Mouse (Mus musculus) stomach, embryonic 14.5 days (tissue): ENCODE results near the gene Mtmr10. TPM values are rescaled to one million over a fixed set of nuclear protein-coding genes. Genes with fewer than 3 reads are reported as not detected.

ENCODE experiments used
- ATAC-seq: fragments of 200-750 bp; cut with Nextera tagmentation; 2 replicates; pipeline ENCODE4 v1.8.0; 2017; ENCODE audit warnings: low read depth, moderate TSS enrichment; ENCODE audit not compliant: insufficient number of reproducible peaks, insufficient read depth, low FRiP score
- H3K27ac ChIP-seq: fragments of 300-500 bp; sonication (generic); 2 replicates; pipeline ENCODE4 v1.5.1; 2014; ENCODE audit warnings: mild to moderate bottlenecking, low read length, moderate library complexity, mixed read lengths
- H3K27me3 ChIP-seq: fragments of 300-500 bp; sonication (generic); 2 replicates; pipeline ENCODE4 v1.6.1; 2014; ENCODE audit warnings: low read length, control low read depth, mixed read lengths; ENCODE audit not compliant: control insufficient read depth, insufficient read depth
- H3K36me3 ChIP-seq: fragments of 300-500 bp; sonication (generic); 2 replicates; pipeline ENCODE4 v1.6.1; 2014; ENCODE audit warnings: mild to moderate bottlenecking, control low read depth, low read length, moderate library complexity, mixed read lengths; ENCODE audit not compliant: control insufficient read depth, insufficient read depth
- H3K4me1 ChIP-seq: fragments of 300-500 bp; sonication (generic); 2 replicates; pipeline ENCODE4 v1.6.1; 2014; ENCODE audit warnings: low read length, control low read depth, mixed read lengths; ENCODE audit not compliant: control insufficient read depth, insufficient read depth
- H3K4me2 ChIP-seq: fragments of 300-500 bp; sonication (generic); replicated peaks from 2 replicates; pipeline ENCODE4 v1.6.1; 2014; ENCODE audit warnings: low read depth, low read length, control low read depth
- H3K4me3 ChIP-seq: fragments of 300-500 bp; sonication (generic); 2 replicates; pipeline ENCODE4 v1.5.1; 2014; ENCODE audit warnings: low read depth, low read length, control low read depth
- H3K9ac ChIP-seq: fragments of 300-500 bp; sonication (generic); replicated peaks from 2 replicates; pipeline ENCODE4 v1.6.1; 2014; ENCODE audit warnings: low read depth, mild to moderate bottlenecking, control low read depth, low read length, moderate library complexity, mixed read lengths
- H3K9me3 ChIP-seq: fragments of 300-500 bp; sonication (generic); 2 replicates; pipeline ENCODE4 v1.6.1; 2016; ENCODE audit warnings: low read depth, low read length, control low read depth; ENCODE audit not compliant: control insufficient read depth
- WGBS: fragments of 180-500 bp; shearing (Covaris S2); extraction: QIAGEN DNeasy Blood & Tissue Kit; methylation state at CpG from one replicate; pipeline ENCODE4 v1.1.7; 2014; 5-methylcytosine and 5-hydroxymethylcytosine counted together
- polyA plus RNA-seq: library from polyadenylated mRNA; unstranded; fragments of >200 nt; fragmentation: Nextera tagmentation; extraction: Ambion mirVana; gene quantifications from 2 replicates; pipeline ENCODE4 v1.2.1, GENCODE M21; 2014

Gene Mtmr10
- polyA plus RNA-seq, 1 experiment from 2014 or later, result 11.8 TPM

DNA sequence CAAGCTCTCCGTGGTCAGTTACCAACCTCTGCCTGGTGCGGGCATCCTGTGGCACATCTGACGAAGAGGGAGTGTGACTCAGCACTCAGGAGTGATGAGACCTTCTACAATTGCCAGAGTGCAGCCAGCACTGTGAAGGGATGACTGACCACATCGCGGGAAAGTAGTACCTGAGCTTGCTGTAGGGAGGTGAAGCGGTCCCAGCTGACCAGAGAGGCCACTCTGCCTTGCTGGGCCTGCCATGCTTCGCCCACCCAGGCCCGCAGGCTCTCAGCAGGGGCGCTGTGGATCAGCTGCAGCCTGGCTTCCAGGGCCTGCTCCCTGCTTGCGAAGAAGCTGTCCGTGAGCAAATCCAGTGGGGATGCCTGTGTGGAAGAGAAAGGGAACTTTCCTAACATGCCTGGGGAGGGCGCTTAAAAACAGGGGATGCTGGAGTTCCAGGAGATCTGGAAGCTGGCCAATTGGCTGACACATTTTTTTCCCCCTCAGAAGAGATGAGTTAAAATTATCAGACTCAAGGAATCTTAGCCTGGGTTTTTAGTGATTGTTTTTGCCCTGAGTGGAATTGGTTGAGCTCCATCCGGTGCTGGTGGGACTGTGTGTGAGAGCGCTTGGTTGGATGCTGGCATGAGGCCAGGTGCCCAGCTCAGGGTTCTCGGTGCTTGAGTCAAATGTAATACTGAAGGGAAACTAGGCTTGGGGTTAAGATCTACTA lies 61.9 kb downstream of the Mtmr10 start:
- no peak overlapping the region for H3K9ac ChIP-seq
- H3K4me3 ChIP-seq, result no peak overlapping the region
- no peaks in the 10 kb centered on the region for H3K9me3 ChIP-seq
- ATAC-seq, result no peak
- no peak overlapping the region for H3K27ac ChIP-seq
- no peak overlapping the region for H3K4me2 ChIP-seq
- H3K36me3 ChIP-seq, result peaks cover 31% of the 10 kb centered on the region
- H3K4me1 ChIP-seq, result no peaks in the 10 kb centered on the region
- 88% methylated on average over 15 of the region's 15 CpGs for WGBS
- H3K27me3 ChIP-seq, result no peaks in the 10 kb centered on the region

DNA sequence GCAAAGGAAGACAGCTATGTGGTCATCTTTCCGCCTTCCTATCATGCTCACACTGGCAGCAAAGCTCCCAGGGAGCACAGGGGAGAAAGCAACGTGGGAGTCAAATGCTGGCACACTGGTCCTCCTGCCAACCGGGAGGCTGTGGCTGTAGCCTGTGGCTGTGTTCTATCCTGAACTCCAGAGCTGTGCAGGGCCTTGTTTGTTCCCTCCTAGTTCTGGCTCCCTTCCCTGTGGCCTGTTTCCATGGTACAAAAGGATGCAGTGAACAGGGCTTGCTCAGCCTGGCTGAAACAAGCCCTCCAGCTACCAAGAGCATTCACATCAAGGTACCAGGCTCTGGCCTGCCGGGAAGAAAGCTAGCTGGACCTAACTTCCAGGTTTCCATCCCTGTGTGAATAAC lies 63.6 kb downstream of the Mtmr10 start:
- H3K27ac ChIP-seq, result no peak overlapping the region
- no peaks in the 10 kb centered on the region for H3K4me1 ChIP-seq
- no peak overlapping the region for H3K9ac ChIP-seq
- no peaks in the 10 kb centered on the region for H3K9me3 ChIP-seq
- 77% methylated on average over 4 of the region's 4 CpGs for WGBS
- no peak overlapping the region for H3K4me2 ChIP-seq
- H3K36me3 ChIP-seq, result peaks cover 29% of the 10 kb centered on the region
- no peak overlapping the region for H3K4me3 ChIP-seq
- ATAC-seq, result no peak
- no peaks in the 10 kb centered on the region for H3K27me3 ChIP-seq

DNA sequence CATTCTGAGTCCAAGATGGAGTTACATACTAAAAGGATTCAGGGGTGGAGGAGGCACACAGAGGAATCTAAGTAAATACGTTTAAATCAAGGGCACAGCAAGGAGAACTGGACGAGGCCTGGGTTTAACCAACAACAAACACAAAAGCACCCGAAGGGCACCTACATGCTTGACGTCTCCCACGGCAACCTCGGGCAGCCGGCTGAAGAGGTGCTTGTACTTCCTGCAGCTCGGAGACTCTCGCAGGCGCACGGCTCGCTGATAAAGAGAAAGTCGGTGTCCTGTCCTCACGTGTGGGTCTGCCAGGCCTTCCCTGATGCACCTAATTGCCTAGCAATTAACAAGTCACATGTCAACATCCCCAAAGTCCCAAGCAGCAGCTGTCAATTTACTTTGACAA lies 66.8 kb downstream of the Mtmr10 start:
- no peak overlapping the region for H3K9ac ChIP-seq
- no peak overlapping the region for H3K27ac ChIP-seq
- H3K4me3 ChIP-seq, result no peak overlapping the region
- H3K4me2 ChIP-seq, result no peak overlapping the region
- no peaks in the 10 kb centered on the region for H3K27me3 ChIP-seq
- H3K9me3 ChIP-seq, result no peaks in the 10 kb centered on the region
- no peaks in the 10 kb centered on the region for H3K4me1 ChIP-seq
- H3K36me3 ChIP-seq, result peaks cover 36% of the 10 kb centered on the region
- WGBS, result 72% methylated on average over 14 of the region's 14 CpGs
- ATAC-seq, result no peak

DNA sequence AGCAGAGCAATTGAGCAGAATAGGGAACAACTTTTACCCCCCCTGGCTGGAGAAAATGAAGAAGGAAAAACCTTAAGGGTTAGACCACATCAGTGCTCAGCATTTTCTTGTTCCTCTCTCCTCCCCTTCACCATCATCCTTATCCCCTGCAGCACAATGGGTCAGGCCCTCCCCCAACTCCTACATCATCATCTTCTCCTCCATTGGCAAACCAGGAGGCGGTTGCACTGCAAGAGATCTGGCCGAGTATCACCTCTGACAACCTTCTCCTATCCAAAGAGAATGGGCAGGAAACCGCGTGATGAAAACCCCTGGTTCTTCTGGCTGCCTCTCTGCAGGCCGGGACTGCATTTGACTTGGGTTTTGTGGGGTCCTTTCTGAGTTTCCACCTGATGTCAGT lies 69.2 kb downstream of the Mtmr10 start:
- WGBS, result 89% methylated on average over 5 of the region's 5 CpGs
- H3K27ac ChIP-seq, result no peak overlapping the region
- H3K4me3 ChIP-seq, result no peak overlapping the region
- H3K9me3 ChIP-seq, result no peaks in the 10 kb centered on the region
- no peaks in the 10 kb centered on the region for H3K27me3 ChIP-seq
- no peak for ATAC-seq
- no peak overlapping the region for H3K4me2 ChIP-seq
- peaks cover 35% of the 10 kb centered on the region for H3K36me3 ChIP-seq
- H3K4me1 ChIP-seq, result no peaks in the 10 kb centered on the region
- no peak overlapping the region for H3K9ac ChIP-seq

DNA sequence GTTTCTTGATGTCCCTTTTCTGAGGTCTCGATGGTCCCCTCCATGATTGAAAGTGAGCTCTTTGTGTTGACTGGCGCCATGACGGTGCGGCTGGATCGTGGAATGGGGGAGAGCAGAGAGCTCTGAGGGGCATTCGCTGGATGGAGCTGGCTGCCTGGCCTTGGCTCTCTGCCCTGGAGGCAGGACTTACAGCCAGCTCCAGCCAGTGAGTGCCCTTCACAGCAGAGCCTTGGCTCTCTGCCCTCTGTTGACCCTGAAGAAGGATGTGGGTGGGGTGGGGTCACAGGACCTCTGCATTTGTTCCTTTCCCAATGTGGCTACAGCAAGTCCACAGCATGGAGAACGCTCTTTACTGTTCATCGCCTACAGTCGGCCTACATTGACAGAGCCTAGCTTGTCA lies 70.0 kb downstream of the Mtmr10 start:
- 95% methylated on average over 9 of the region's 9 CpGs for whole genome bisulfite sequencing
- ATAC-seq, result no peak
- Histone ChIP-seq H3K27me3 (no peaks in the 10 kb centered on the region), H3K4me3 (no peak overlapping the region), H3K4me1 (no peaks in the 10 kb centered on the region), H3K27ac (no peak overlapping the region), H3K4me2 (no peak overlapping the region), H3K9me3 (no peaks in the 10 kb centered on the region), H3K9ac (no peak overlapping the region), H3K36me3 (peaks cover 37% of the 10 kb centered on the region)

DNA sequence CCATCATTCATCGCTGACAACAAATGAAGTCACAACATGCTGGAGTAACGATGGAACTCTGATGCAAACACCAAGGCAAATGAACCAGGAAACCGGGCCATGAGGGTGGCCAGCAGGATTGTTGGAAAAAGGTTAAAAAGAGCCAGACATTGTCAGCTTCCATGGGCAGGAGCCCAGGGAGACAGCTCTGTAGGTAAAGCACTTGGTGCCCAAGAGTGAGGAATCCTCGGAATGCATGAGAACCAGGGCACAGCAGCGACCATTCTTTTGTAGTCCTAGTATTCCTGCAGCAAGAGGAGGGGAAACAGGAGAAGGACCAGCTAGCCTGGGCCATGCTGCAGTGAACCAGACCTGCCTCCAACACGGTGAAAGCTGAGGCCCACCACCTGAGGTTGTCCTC lies 71.2 kb downstream of the Mtmr10 start:
- no peak overlapping the region for H3K4me3 ChIP-seq
- peaks cover 37% of the 10 kb centered on the region for H3K36me3 ChIP-seq
- no peak for ATAC-seq
- no peak overlapping the region for H3K9ac ChIP-seq
- no peak overlapping the region for H3K27ac ChIP-seq
- WGBS, result 78% methylated on average over 6 of the region's 6 CpGs
- no peak overlapping the region for H3K4me2 ChIP-seq
- H3K9me3 ChIP-seq, result no peaks in the 10 kb centered on the region
- no peaks in the 10 kb centered on the region for H3K27me3 ChIP-seq
- no peaks in the 10 kb centered on the region for H3K4me1 ChIP-seq

DNA sequence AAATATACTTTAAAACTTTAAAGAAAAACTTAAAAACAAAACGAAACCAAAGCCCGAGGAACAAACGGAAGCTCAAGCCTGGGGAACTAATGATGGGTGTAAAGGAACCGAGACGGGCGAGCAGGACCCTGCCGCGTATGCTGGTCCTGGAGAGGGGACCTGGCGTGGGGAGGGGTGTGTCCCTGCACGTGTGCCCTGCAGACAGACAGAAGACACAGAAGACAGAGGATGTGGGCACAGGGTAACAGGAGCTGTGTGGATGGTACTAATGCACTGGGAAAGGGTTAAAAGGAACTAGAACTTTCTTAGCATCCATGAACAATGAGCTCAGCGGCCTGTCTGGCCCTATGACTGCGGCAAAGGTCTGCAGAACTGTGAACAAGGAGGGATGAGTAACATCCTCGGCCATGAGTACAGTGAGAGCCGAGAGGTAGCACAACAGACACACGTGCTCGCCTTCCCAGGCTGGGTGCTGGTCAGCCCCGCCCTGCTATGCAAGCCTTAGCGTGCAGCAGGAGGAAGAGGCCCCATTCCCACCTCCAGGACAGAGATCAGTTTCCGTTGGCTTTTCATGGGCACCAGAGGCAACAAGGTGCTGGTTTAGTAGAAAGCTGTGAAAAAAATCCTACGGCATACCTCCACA lies 72.6 kb downstream of the Mtmr10 start:
- 79% methylated on average over 20 of the region's 20 CpGs for WGBS
- no peak overlapping the region for H3K9ac ChIP-seq
- H3K9me3 ChIP-seq, result no peaks in the 10 kb centered on the region
- no peak overlapping the region for H3K4me2 ChIP-seq
- ATAC-seq, result peak; percentile 82
- H3K27ac ChIP-seq, result no peak overlapping the region
- H3K27me3 ChIP-seq, result no peaks in the 10 kb centered on the region
- no peaks in the 10 kb centered on the region for H3K4me1 ChIP-seq
- H3K36me3 ChIP-seq, result peaks cover 41% of the 10 kb centered on the region
- H3K4me3 ChIP-seq, result no peak overlapping the region

DNA sequence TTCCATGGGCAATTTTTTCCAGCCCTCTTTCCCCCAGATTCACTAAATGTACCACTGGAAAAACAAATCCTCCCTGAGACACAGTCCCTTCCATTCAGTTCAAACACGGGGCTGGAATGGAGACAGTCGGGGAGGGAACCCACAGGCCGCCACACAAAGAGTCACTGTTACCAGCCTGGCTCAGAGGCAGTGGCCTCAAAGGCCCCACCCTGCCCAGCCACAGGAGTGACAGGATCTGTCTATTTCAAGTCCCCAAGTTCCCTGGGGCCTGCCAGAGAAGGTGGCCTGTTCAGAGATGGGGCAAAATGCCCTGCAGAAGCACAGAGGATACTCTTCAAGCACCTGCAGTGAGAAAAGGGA lies 73.1 kb downstream of the Mtmr10 start:
- Histone ChIP-seq H3K36me3 (peaks cover 41% of the 10 kb centered on the region), H3K27ac (no peak overlapping the region), H3K4me2 (no peak overlapping the region), H3K9me3 (no peaks in the 10 kb centered on the region), H3K9ac (no peak overlapping the region), H3K4me1 (no peaks in the 10 kb centered on the region), H3K4me3 (no peak overlapping the region), H3K27me3 (no peaks in the 10 kb centered on the region)
- no peak; the same call in 1 of the 2 replicates for ATAC-seq
- WGBS, result 56% methylated on average over 3 of the region's 3 CpGs

DNA sequence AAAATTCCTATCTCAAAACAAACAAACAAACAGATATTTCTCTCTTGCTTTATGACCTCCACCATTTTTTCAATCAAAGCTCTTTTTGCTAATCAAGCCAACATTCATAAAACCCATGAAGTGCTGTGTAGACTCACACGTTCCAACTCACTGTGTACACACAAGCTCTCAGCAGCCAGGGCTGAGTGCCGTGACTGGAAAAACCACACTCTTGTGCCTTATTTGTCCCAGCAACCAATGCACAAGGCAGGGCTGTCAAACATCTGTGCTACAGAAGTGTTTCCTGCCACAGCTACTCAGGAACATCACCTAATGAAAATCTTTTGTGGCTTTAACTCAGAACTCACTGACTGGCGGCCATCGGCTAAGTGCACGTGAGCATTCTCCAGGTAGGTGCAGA lies 78.4 kb downstream of the Mtmr10 start:
- peaks cover 40% of the 10 kb centered on the region for H3K36me3 ChIP-seq
- no peak for ATAC-seq
- no peak overlapping the region for H3K4me3 ChIP-seq
- H3K4me1 ChIP-seq, result no peaks in the 10 kb centered on the region
- no peak overlapping the region for H3K27ac ChIP-seq
- no peak overlapping the region for H3K9ac ChIP-seq
- H3K27me3 ChIP-seq, result no peaks in the 10 kb centered on the region
- no peak overlapping the region for H3K4me2 ChIP-seq
- WGBS, result 90% methylated on average over 5 of the region's 5 CpGs
- no peaks in the 10 kb centered on the region for H3K9me3 ChIP-seq
